Mouse (Mus musculus) spleen, postnatal 10 days (tissue): ENCODE data around the gene Naa15.
"Not testable (repeated sequence)": the region's sequence is repeated elsewhere in the genome, so short reads cannot be mapped to it uniquely, and the experiment has no call there.

Experiments
- DNase-seq, 2 experiments: peaks; one replicate each; pipeline ENCODE4 v3.0.0; 2021 to 2022; ENCODE audit warnings: low spot score in 2 of 2

The Naa15 gene

DNA sequence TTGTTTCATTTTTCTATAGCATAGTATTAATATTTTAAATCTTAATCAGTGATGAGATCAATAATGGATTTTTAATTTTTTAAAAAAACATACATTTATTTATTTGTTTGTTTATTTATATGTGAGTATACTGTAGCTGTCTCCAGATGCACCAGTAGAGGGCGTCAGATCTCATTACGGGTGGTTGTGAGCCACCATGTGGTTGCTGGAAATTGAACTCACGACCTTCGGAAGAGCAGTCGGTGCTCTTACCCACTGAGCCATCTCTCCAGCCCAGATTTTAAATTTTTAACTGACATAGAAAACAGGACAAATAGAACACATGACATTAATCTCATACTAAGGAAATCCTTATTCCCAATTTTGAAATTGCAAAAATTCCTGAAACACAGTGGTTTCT lies 19.4 kb downstream of the Naa15 start:
- not testable (repeated sequence) for DNase-seq

DNA sequence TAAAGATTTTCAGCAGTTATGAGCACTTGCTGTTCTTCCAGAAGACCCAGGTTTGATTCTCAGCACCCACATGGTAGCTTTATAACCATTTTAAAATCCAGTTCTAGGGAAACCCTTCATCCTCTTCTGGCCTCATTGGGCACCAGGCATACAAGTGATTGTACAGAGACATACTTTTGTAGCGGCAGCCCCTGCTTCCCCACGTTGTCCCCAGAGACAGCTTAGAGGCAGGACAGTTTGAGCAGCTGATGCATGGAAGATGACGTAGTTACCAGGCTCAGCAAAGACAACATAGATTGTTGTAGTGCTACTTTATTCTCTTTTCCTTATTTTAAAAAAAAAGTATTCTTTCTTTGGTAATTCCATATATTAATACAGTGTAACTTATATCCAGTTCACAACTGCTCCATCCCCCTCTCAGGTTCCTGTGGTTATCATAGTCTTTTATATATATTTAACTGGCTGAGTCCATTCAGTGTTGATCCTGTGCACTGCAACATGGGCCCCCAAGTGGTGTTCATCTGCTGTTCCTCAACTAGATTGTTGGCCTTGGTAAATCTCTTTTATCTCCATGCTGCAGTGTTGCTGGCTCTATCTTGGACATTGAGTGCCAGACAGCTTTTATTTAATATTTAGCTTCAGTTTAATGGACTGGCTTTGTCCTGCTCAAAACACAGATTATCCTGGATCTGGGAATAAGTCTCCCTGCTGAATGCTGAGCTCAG lies 20.1 kb downstream of the Naa15 start:
- DNase-seq, result peak in 1 of 2 experiments; percentile 21

DNA sequence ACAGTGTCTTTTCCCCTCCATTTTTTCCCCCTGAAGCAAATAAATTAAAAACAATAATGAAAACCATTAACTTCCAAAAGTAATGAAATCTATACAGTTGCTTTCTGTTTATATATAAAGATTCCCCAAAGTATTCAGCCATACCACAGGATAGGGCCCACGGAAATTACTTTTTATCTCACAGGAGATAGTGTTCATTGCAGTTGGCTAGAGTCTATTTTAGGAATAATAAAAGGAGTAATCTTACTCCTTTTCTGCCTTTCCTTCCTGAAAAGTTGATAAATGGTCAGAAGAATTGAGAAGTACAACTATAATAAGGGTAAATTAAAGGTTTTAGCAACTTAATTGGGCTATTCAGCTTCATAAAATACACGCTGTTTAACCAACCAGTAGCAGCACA lies 53.6 kb downstream of the Naa15 start:
- no peak for DNase-seq

DNA sequence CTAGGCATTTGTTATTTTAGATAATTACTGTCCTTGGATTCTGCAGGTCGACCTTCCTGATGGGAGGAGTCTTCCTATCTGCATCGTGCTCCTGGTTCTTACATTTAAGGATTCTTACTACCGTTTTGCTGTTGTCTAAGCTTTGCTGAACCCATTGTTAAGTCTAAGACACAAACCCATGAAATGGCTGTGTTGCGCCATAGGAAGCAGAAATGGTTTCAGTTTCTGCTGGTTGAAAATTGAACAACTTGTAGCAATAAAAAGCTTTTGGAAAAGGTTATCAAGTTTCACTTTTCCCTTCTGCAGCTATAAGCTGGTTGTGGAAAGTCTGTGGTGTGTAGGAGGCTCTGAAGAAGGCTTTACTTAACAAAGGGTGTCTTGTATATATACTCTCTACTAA lies 60.8 kb downstream of the Naa15 start:
- no peak for DNase-seq

DNA sequence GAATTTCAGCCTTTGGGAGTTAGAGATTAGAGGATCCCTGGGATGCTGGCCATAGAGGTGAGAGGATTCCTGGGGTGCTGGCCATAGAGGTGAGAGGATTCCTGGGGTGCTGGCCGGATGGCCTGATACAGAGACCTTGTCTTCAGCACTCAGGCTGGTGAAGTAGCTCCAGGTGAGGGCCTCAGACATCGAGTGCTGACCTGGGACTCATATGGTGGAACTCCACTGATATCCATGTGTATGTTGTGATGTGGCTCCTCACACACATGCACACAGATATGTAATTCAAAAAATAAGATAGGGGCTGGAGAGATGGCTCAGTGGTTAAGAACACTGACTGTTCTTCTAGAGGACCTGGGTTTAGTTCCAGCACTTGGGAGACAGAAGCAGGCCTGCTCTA lies 64.9 kb downstream of the Naa15 start:
- DNase-seq, result no peak

- DNase-seq, result peak; percentile 39 to 79
Measured at GRCm38 (mm10) chr3:51481059-51481458, 66.1 kb downstream of the Naa15 start.

DNA sequence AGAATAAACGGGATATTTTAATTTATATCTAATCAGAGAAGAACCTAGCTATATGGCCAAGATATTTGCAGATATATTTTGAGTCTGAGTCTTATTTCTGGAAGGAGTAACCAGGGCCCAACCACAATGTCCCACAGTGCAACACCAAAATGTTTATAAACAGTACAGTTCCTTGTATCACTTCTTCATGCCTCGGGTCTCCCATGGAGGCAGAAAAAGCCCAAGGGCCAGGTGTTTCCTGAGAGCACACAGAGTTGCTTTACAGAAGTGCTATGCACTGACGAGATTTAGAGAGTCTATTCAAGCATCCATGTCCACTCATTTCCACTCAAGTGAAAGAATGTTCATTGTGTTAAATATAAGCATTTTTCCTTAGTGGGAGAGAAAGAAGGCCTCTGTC lies 66.9 kb downstream of the Naa15 start:
- DNase-seq, result no peak

- no peak for DNase-seq
Measured at GRCm38 (mm10) chr3:51482781-51483180, 67.8 kb downstream of the Naa15 start.

DNA sequence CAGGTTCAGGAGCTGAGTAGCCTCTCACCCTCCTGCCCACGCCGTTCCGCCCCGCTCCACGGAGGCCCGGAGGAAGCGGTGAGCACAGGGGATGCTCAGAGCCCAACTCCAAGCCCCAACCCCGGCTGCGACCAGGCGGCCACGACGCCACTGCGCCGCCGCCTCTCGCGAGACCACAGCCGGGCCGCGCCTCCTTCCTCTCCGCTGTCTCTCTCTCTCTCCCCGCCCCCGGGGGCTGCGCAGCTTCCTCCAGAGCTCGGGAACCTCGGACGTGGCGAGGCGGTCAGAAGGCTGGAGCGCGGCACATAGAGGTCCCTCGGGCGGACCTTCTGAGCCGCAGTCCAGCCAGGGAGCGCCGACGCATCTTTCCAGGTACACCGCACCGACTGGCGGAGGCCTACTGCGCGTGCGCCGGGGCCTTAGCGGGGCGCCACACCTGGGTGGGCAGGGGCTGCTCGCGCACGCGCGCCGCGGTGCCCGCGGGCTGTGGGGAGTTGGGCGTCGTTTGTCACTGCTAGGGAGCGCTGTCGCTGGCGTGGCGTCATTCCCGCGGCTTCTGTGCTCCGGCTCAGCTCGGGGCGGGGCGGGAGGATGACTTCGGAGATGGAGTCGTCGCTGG lies 68.9 kb downstream of the Naa15 start, which contains the start of gene Rab33b:
Rab33b (plus strand) TSS at position 180 of the 619 bp plus-strand sequence.
- peak; percentile 95 for DNase-seq

DNA sequence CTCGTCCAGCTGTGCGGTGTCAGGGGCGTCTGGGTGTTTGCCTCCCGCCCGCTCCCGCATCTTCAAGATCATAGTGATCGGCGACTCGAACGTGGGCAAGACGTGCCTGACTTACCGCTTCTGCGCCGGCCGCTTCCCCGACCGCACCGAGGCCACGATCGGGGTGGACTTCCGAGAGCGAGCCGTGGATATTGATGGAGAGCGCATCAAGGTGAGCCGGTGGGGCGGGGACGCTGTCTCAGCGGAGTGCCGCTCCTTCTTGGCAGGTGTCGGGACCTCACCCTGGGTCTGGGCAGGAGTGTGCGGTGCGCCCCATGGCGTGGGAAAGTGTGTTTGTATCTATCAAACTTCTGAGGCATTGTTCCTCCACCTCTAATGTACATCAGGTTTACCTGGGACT lies 69.4 kb downstream of the Naa15 start:
- DNase-seq, result no peak

- DNase-seq, result no peak
Measured at GRCm38 (mm10) chr3:51485347-51485746, 70.4 kb downstream of the Naa15 start.

DNA sequence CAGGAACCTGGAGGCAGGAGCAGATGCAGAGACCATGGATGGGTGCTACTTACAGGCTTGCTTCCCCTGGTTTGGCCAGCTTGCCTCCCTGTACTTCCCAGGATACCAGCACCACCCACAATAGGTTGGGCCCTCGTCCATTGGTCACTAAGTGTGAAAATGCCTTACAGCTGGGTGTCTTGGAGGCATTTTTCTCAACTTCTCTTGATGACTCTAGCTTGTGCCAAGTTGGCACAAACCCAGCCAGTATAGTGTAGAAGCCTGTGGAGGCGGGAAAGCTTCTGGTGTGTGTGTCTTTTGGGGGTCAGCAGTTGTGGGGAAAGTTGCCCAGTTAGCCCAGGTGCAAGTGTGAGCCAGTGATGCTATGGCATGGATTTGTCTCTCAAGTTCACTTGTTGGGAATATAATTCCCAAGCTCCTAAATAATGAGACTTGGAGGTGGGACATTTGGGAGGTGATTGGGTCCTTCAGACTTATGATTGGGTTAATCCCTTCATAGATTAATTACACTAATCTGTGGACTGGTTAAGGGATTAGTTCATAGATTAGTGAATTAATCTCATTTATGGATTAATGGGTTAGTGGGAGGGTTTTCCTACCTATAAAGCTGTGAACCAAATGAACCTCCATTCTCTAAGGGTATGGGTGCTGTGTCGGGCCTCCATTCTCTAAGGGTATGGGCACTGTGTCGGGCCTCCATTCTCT lies 71.7 kb downstream of the Naa15 start:
- no peak for DNase-seq

- DNase-seq, result no peak
Measured at GRCm38 (mm10) chr3:51490088-51490753, 75.3 kb downstream of the Naa15 start.

DNA sequence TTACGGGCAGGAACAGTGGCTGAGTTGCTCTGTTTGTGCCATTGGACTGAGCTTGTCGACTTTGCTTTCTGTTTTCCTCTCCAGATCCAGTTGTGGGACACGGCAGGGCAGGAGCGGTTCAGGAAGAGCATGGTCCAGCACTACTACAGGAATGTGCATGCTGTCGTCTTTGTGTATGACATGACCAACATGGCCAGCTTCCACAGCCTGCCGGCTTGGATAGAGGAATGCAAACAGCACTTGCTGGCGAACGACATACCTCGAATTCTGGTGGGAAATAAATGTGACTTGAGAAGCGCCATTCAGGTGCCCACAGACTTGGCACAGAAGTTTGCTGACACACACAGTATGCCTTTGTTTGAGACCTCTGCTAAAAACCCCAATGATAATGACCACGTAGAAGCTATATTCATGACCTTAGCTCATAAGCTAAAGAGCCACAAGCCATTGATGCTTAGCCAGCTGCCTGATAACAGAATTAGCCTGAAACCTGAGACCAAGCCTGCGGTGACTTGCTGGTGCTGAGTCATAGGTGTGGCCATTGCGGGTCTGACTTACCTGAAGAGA lies 78.4 kb downstream of the Naa15 start:
- DNase-seq, result no peak

- no peak for DNase-seq
Measured at GRCm38 (mm10) chr3:51494466-51494865, 79.5 kb downstream of the Naa15 start.

GRCm38 (mm10) chr3:51495646-51496045 lies 80.7 kb downstream of the Naa15 start:
- DNase-seq, result no peak

GRCm38 (mm10) chr3:51497978-51498377 lies 83.0 kb downstream of the Naa15 start:
- DNase-seq, result no peak

DNA sequence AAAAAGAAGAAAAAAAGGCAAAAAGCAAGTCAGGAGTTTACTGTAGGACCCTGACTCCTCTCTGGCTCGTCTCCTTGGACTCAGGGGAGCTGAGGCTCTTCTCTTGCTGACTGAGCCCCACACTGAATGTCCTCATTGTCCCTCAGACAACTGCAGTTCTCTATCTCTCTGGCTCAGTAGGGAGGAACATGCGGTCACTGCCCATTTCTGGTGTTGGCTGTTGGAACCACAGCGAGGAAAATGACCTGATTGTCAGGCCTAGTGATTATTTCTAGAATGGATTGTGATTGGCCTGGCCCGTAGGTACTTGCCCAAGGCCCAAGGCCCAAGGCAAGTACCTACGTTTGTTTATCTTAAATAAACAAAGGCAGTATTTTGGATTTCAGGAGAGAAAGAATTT lies 83.7 kb downstream of the Naa15 start:
- DNase-seq, result no peak

DNA sequence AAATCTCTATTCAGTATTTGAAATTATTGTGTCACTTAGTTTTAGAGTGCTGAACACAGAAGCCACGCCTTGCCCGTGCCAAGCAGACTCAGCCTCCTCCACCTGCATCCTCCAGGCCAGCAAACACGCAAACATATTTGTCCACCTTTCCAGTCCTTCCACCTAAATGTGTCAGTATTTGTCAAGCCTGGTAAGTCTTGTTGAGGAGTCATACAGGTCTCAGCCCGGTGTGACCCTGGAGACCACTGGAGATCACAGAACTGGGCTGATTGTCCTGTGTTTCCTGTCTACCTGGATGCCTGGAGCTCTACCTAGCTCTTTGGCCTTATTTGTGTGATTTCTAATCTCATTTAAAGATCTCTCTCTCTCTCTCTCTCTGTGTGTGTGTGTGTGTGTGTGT lies 84.9 kb downstream of the Naa15 start:
- DNase-seq, result no peak

DNA sequence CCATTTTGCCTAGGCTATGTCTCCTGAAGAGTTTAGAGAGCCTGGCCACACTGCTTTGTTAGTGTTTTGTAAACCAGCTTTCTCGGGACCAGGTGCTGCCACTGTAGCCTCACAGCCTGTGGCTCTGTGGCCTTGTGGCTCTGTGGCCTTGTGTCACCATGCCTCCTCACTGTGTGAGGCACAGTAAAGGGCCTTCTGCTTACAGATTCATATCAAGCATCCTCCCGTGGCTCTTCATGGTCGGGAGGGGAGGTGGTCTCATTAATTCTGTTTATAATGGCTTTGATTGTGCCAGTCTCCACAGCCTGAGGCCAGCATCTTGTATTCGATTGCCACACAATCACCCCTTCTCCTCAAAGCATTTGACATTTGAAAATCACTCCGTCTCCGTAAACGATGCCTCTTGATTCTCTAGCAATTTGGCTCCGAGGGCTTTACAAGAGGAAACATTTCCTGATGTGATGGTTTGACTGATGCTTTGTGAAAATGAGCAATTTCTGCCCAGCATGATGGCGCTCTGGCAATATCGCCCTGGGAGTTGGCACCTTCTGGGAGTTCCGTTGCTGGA lies 89.5 kb downstream of the Naa15 start:
- no peak for DNase-seq

DNA sequence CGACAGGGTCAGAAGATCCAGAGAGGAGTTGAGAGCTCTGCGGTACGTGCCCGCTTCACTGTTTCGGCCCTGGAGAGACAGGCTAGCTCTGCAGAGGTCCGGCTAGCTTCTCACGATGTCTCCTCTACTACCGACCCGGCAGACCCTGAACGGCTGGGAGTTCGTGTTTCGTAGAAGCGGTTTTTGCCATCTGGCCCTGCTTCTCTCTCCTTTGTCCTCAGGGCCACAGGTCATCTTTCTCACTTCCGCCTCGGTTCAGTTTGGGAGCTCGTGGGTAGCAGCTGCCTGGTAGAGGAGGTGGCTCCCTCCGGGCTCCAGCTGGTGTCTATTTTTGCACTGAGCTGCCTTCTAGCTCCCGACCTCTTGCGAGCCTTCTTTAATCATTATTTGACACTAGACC lies 90.5 kb downstream of the Naa15 start:
- DNase-seq, result peak in 1 of 2 experiments; percentile 20

DNA sequence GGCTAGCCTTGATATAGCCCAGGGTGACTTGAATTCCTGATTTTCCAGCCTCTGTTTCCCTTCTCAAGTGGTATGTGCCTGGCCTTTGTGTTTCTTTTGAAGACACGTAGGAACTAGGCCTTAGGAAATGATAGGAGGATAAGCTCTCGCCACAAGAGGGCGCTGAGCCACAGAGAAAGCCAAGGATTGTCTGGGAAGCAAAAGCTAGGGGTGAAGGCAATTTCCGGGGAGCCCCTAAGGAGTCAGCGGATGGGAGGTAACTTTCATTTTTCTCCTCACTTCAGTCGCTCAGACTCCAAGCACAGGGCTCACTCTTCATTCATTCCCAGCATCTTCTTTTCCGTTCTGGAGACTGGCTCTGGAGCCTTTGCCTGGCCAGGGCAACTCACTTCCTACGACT lies 96.0 kb downstream of the Naa15 start:
- DNase-seq, result peak; percentile 63 to 81
